Mouse (Mus musculus) kidney, embryonic 16.5 days (tissue): Measurements from ENCODE around the gene Tor1a. TPM values are rescaled to one million over a fixed set of nuclear protein-coding genes. Genes with fewer than 3 reads are reported as not detected.

Source experiments
- ATAC-seq: fragments of 200-750 bp; cut with Nextera tagmentation; 2 replicates; pipeline ENCODE4 v1.8.0; 2017; ENCODE audit warnings: moderate TSS enrichment; ENCODE audit not compliant: low FRiP score, low TSS enrichment
- H3K27ac ChIP-seq: fragments of 300-500 bp; sonication (generic); 2 replicates; pipeline ENCODE4 v1.5.1; 2014; ENCODE audit warnings: low read length
- H3K27me3 ChIP-seq: fragments of 300-500 bp; sonication (generic); 2 replicates; pipeline ENCODE4 v1.6.1; 2014; ENCODE audit warnings: low read length, control low read depth, mixed read lengths; ENCODE audit not compliant: insufficient read depth
- H3K36me3 ChIP-seq: fragments of 300-500 bp; sonication (generic); 2 replicates; pipeline ENCODE4 v1.6.1; 2014; ENCODE audit warnings: low read length, control low read depth, mixed read lengths; ENCODE audit not compliant: insufficient read depth
- H3K4me1 ChIP-seq: fragments of 300-500 bp; sonication (generic); 2 replicates; pipeline ENCODE4 v1.6.1; 2014; ENCODE audit warnings: low read length, control low read depth, mixed read lengths; ENCODE audit not compliant: insufficient read depth
- H3K4me2 ChIP-seq: fragments of 300-500 bp; sonication (generic); replicated peaks from 2 replicates; pipeline ENCODE4 v1.6.1; 2014; ENCODE audit warnings: low read depth, low read length
- H3K4me3 ChIP-seq: fragments of 300-500 bp; sonication (generic); 2 replicates; pipeline ENCODE4 v1.5.1; 2014; ENCODE audit warnings: mild to moderate bottlenecking, low read length
- H3K9ac ChIP-seq: fragments of 300-500 bp; sonication (generic); replicated peaks from 2 replicates; pipeline ENCODE4 v1.6.1; 2014; ENCODE audit warnings: low read length
- H3K9me3 ChIP-seq: fragments of 300-500 bp; sonication (generic); 2 replicates; pipeline ENCODE4 v1.6.1; 2016; ENCODE audit warnings: low read length, control low read depth
- WGBS: fragments of 180-500 bp; shearing (Covaris S2); extraction: QIAGEN DNeasy Blood & Tissue Kit; methylation state at CpG from one replicate; pipeline ENCODE4 v1.1.7; 2014; 5-methylcytosine and 5-hydroxymethylcytosine counted together
- polyA plus RNA-seq: library from polyadenylated mRNA; unstranded; fragments of >200 nt; fragmentation: Nextera tagmentation; extraction: Ambion mirVana; gene quantifications from 2 replicates; pipeline ENCODE4 v1.2.1, GENCODE M21; 2015

Tor1a gene
- polyA plus RNA-seq, 1 experiment from 2014 or later: 83.9 TPM

GRCm38 (mm10) chr2:30912291-30912773 is 55.4 kb downstream of the Tor1a start:
- no peak for ATAC-seq
- WGBS: 17% methylated on average over 4 of the region's 4 CpGs

More at GRCm38 (mm10) chr2:30912291-30912773, 55.4 kb downstream of the Tor1a start:
- H3K4me1 ChIP-seq: peaks cover 12% of the 10 kb centered on the region
- no peak overlapping the region for H3K9ac ChIP-seq
- no peaks in the 10 kb centered on the region for H3K9me3 ChIP-seq
- H3K4me3 ChIP-seq: no peak overlapping the region
- H3K4me2 ChIP-seq: no peak overlapping the region
- no peak overlapping the region for H3K27ac ChIP-seq
- H3K36me3 ChIP-seq: no peaks in the 10 kb centered on the region
- H3K27me3 ChIP-seq: no peaks in the 10 kb centered on the region

Other genes with a start within 250 kb of the Tor1a start
- gene 1700001O22Rik, start 164.3 kb downstream of the Tor1a start, polyA plus RNA-seq: 5.1 and 5.2 TPM in 2 replicates
- 92.9 and 94.9 TPM in 2 replicates for gene Ntmt1, start 160.1 kb downstream of the Tor1a start, polyA plus RNA-seq
- gene Asb6, start 137.6 kb downstream of the Tor1a start, polyA plus RNA-seq: 39.0 and 42.7 TPM in 2 replicates
- gene Prrx2, start 133.0 kb downstream of the Tor1a start, polyA plus RNA-seq: 7.7 and 8.0 TPM in 2 replicates
- 19.1 and 25.2 TPM in 2 replicates for gene Ptges, start 38.1 kb downstream of the Tor1a start, polyA plus RNA-seq
- gene Tor1b, start 15.0 kb downstream of the Tor1a start, polyA plus RNA-seq: 38.9 and 40.4 TPM in 2 replicates
- gene BC005624, start 14.3 kb upstream of the Tor1a start, polyA plus RNA-seq: 63.0 and 64.0 TPM in 2 replicates
- 22.6 and 26.3 TPM in 2 replicates for gene Usp20, start 14.3 kb upstream of the Tor1a start, polyA plus RNA-seq
- gene Fnbp1, start 174.1 kb upstream of the Tor1a start, polyA plus RNA-seq: 19.4 and 24.3 TPM in 2 replicates
- gene Gpr107, start 184.4 kb upstream of the Tor1a start, polyA plus RNA-seq: 38.3 and 41.6 TPM in 2 replicates